Mouse (Mus musculus) ZHBTc4 (cell line): ENCODE measurements around the gene Lage3.
A peak's percentile ranks its signal among the peaks of the same experiment; 100 is the strongest.
"Not testable (repeated sequence)": the region's sequence is repeated elsewhere in the genome, so short reads cannot be mapped to it uniquely, and the experiment has no call there.

Source experiments
- DNase-seq: peaks from one replicate; pipeline ENCODE4 v3.0.0-alpha.2; 2011; ENCODE audit warnings: low read depth, low spot score

Gene Lage3

GRCm38 (mm10) chrX:74353467-74353770 is at the start of gene Lage3:
TSS of gene Lage3 (minus strand) at chrX:74353618.
- DNase-seq, result peak; percentile 82

DNA sequence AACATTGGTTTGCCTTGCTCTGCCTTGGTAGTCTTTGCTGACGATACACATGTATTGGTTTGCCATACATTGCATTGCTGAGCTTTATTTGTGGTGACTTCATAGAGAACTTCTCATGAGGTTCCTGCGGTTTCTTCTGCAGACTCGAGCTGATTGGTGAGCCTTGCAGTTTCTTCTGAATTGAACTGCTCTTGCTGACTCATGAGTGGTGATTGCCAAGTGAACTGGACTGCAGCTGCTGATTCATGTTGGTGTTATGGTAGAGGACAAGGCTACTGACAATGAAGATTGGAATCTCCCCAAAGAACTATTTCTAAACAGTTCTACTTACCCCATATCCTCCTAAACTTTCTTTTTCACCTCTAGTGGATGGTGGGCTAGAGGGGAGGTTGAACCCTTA is 46.7 kb upstream of the Lage3 start:
- no peak for DNase-seq

DNA sequence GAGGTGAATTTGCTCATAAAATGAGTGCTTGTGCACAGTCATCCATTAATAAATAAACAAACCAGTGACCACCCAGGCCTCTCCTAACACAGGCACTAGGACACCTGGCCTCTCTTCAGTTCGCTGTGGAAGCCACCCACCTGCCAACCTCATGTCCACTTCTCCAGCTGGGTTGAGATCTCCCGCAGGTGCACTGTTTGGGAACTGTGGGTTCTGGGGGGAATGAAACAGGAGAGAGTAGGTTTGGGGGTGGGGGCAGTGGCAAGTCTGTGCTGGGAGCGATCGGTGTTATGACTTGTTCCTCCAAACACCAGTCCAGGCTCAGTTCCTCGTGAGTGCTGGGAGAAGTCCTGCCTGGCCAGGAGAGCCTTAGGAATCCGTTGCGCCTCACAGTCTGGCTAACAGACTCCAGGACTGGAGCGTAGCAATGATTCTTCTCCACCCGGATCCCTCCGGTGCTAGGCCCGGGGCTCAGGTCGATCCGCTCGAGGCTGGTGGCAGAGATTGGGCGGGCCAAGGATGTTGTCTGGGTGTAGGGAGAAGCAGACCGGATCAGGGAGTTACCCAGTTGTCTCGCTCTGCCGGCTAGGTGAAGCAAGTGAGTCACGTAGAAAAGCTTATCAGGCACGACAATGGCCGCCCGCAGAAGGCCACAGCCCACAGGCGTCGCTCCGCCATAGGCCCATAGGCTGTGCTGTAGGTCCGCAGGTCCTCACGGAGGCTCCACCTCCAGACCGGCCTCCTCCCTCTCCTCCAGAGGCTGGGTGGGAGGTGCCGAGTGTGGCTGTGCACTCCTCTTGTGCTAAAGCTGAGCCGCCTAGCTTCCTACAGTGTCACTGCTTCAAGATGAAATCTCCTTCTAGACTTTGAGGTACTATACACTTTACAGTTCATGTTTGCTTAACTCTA is 39.4 kb upstream of the Lage3 start, which contains the start of the genes Fam3a and Ikbkg:
Fam3a (minus strand) TSS at position 738 of the 909 bp plus-strand sequence.
Ikbkg (plus strand) TSS at position 756 of the 909 bp plus-strand sequence.
- DNase-seq, result peak; percentile 95

DNA sequence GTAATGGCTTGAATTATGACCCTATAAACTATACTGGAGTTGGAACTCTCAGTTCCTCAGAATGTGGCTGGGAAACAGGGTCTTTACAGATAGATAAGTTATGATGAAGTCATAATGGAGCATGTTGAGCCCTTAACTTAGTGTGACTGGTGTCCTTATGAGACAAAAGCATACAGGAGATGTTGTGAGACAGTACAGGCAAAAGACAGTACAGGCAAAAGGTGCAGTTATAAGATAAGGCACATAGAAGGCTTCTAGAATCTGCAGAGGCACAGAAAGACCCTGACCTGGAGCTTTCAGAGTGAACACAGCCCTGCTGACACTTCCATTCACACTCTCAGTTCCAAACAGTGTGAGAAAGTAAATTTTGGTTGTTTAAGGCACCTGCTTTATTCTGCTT is 34.7 kb upstream of the Lage3 start:
- DNase-seq, result no peak

DNA sequence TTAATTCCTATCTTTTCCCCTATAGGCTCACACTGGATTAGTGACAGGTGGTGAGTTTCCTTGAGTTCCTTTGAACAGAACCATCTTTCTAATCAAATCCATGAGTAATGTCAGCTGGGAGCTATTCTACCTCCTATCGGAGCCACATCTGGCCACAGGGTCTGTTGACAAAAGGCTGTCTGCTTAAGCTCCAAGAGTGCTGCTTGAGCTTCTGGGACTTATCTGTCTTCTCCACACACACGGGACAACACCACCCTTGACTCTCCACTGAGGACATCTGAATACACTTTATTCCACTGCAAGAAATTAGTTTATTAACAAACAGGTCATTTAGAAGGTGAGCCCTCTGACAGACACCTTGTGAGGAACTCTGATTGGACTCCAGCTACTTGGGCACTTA is 31.0 kb upstream of the Lage3 start:
- no peak for DNase-seq

- peak; percentile 94 for DNase-seq
Observed at GRCm38 (mm10) chrX:74372888-74373549, 19.6 kb upstream of the Lage3 start, which contains the start of the genes Ubl4a and Slc10a3. TSS of gene Ubl4a (minus strand) at chrX:74373218. TSS of gene Slc10a3 (minus strand) at chrX:74373349.

DNA sequence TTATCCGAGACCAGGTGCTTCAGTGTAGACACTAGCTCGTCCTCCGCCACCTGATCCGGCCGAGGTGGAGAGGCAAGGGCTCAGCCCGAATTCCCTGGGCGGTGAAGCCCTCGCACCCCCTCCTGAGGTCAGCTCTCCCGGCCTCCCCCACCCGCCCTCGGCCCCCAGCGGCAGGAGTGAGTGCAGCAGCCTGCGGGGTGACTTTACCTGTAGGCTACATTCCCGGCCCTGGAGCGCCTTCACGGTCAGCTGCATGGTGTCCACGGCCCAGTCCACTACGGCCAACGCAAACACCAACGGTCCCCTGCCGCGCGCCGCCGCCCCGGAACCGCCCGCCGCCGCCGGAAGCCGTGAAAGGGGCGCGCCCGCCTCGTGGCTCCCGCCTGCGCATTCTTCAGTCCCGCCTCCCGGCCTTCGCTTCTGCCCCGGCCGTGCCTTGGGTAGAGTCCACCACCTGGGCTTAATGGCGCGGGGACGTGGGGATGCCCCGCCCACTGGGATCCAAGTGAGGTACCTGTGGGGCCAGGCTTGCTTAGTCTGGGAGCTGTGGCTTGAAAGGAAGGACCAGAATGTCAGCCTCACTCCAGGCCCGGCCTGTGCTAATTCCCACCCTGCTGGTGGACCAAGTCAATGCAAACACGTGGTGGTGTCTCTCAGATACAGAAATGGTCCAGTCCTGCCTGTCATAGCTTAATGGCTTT is 14.9 kb upstream of the Lage3 start:
- DNase-seq, result peak; percentile 69

- no peak for DNase-seq
Observed at GRCm38 (mm10) chrX:74367512-74367911, 14.1 kb upstream of the Lage3 start.

- DNase-seq, result peak; percentile 19
Observed at GRCm38 (mm10) chrX:74359171-74359570, 5.8 kb upstream of the Lage3 start.

GRCm38 (mm10) chrX:74357069-74357468 is 3.7 kb upstream of the Lage3 start:
- not testable (repeated sequence) for DNase-seq

GRCm38 (mm10) chrX:74352645-74353466 is 562 bp downstream of the Lage3 start:
- peak; percentile 16 for DNase-seq

- DNase-seq, result no peak
Observed at GRCm38 (mm10) chrX:74330166-74330930, 23.1 kb downstream of the Lage3 start.

DNA sequence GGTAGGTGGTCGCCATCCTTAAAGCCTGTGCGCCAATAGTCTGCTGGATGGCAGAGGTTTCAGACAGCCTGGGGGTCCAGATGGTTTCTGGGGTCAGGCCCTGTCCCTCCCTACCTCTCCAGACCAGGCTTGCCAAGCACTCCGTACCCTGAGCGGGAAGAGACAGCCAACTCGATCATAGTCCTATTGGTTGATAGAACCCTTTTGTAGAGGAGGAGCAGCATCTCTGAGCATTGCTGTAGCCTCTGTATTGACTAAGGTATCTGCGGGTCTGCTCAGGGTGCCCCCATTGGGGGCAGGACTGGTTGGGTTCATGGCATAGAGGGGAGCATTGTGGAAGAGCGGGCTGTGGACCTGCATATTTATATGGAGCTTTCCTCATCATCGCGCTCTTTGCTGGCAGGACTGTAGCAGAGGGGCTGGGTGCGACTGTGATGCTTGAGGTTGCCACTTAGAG is 24.2 kb downstream of the Lage3 start:
- no peak for DNase-seq

GRCm38 (mm10) chrX:74328725-74329161 is 24.7 kb downstream of the Lage3 start, which contains the start of gene Plxna3:
TSS of gene Plxna3 (plus strand) at chrX:74329066.
- peak; percentile 82 for DNase-seq

GRCm38 (mm10) chrX:74312540-74313464 is 40.6 kb downstream of the Lage3 start, which contains the start of gene Fam50a:
TSS of gene Fam50a (plus strand) at chrX:74313033.
- DNase-seq, result peak; percentile 93

GRCm38 (mm10) chrX:74304867-74305700 is 48.3 kb downstream of the Lage3 start, which contains the start of gene Gdi1:
TSS of gene Gdi1 (plus strand) at chrX:74304998.
- peak; percentile 93 for DNase-seq
